Mouse (Mus musculus): Measurements from ENCODE around the gene Agbl4.

DNA sequence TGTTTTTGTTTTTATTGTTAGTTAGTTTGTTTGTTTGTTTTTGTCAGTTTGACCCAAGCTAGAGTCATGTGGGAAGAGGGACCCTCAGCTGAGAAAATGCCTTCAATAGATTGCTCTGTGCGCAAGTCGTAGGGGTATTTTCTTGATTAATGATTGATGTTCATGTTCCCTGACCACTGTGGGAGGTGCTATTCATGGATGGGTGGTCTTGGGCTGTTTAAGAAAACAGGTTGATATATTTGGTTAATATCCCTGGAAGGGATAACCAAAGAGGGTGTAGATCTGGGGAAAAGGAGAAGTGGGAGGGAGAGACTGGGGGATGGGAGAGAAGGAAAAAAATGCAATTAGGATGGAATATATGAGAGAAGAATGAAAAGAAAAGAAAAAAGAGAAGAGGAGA, 1306.7 kb downstream of the Agbl4 start:
- TF ChIP-seq CTCF (IDR thresholded peaks at IDR 0.05; ENCODE audit: borderline replicate concordance, extremely low read depth, insufficient read depth, insufficient read length) (no peak), POLR2A (IDR thresholded peaks at IDR 0.05; ENCODE audit: borderline replicate concordance, extremely low read depth, insufficient read depth, insufficient read length, poor library complexity, severe bottlenecking) (no peak)
